24 mouse cellular contexts compared by ENCODE assay signal in the genomic region with DNA sequence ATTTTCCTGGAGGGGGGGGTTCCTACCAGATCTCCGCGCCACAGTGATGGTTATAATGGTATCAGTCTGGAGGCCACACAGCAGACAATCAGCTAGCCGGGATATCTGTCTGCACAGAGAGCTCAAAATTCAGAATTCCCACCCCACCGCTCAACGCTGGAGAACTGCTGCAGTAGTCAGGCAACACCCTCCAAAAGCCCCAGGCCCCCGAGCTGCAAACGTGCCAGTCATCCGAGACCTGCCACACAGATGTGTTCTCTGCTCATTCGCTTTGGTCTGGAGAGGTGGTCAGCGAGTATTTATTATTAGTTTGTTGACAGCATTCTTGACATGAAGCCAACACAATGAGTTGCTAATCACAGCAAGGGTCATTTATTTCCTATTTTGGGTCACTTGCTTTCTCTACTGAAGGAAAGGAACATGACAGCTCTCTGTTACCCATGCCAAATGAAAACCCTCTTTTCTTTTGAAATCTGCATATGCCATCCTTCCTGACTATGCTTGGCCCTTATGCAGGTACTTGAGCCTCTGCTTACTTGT.
DNase-seq lines count a peak whose midpoint lies in the region; ATAC-seq lines count a peak whose summit lies in the region.
"Had no signal": no experiment of that assay in that cellular context is flagged by ENCODE, and none has a peak within 500 bp of the region (broad histone marks: within the 10 kb centered on the region; RNA-seq: fewer than 3 reads in every experiment).

No protein-coding gene starts in this region.

- H3K27ac ChIP-seq in heart, embryonic 16.5 days (ENCODE audit: low read length): peak overlapping the region; percentile 41
- no peak overlapping the region for H3K27ac ChIP-seq in heart, embryonic 10.5 days
- H3K27ac ChIP-seq: embryonic facial prominence, embryonic 10.5 days; forebrain, embryonic 15.5 days; hindbrain, embryonic 14.5 days; intestine, embryonic 15.5 days; layer of hippocampus, adult 2 months; limb, embryonic 12.5 days; neural tube, embryonic 12.5 days had no signal

- intact Hi-C loops in left cerebral cortex, postnatal 4 days (cut with DNase I): no loop called here
- intact Hi-C loops in left cerebral cortex, postnatal 25 days (cut with DNase I): no loop called here

- no peaks in the 10 kb centered on the region for H3K9me3 ChIP-seq in heart, embryonic 16.5 days (replicated peaks; ENCODE audit: control insufficient read depth, low read length)
- H3K9me3 ChIP-seq in heart, embryonic 10.5 days: no peaks in the 10 kb centered on the region
- H3K9me3 ChIP-seq: embryonic facial prominence, embryonic 10.5 days; forebrain, embryonic 15.5 days; intestine, embryonic 15.5 days; limb, embryonic 12.5 days; megakaryocyte, embryonic 14.5 days; neural tube, embryonic 12.5 days had no signal

- 55% methylated on average over 10 of the region's 10 CpGs for WGBS in heart, embryonic 16.5 days
- WGBS in heart, embryonic 10.5 days: 72% methylated on average over 10 of the region's 10 CpGs

- no peak overlapping the region for H3K4me3 ChIP-seq in heart, embryonic 16.5 days (ENCODE audit: low read length)
- no peak overlapping the region for H3K4me3 ChIP-seq in heart, embryonic 10.5 days
- H3K4me3 ChIP-seq: embryonic facial prominence, embryonic 10.5 days; forebrain, embryonic 15.5 days; intestine, embryonic 15.5 days; layer of hippocampus, adult 2 months; limb, embryonic 12.5 days; megakaryocyte, embryonic 14.5 days; neural tube, embryonic 12.5 days had no signal

- peak; percentile 33 to 43 for DNase-seq in cerebellum, postnatal 10 days
- DNase-seq in heart, embryonic 10.5 days (ENCODE audit: low spot score): no peak
- DNase-seq in left cerebral cortex, postnatal 4 days: peak; percentile 34
- no peak for DNase-seq in left cerebral cortex, postnatal 25 days (ENCODE audit: low spot score in 2 of 2)
- peak; percentile 84 for DNase-seq in Muller cell, postnatal 12 days (ENCODE audit: inconsistent ontology term)
- DNase-seq: adrenal gland, postnatal 25 days; kidney, adult 8-10 months; kidney, postnatal 25 days; liver, postnatal 0 days; midbrain, embryonic 14.5 days; right cerebral cortex, postnatal 4 days; thymus, adult 18-20 months; thymus, postnatal 36 days had no signal

- peaks cover 8% of the 10 kb centered on the region for H3K4me1 ChIP-seq in heart, embryonic 16.5 days (ENCODE audit: control insufficient read depth, insufficient read depth, low read length)
- H3K4me1 ChIP-seq in heart, embryonic 10.5 days: no peaks in the 10 kb centered on the region
- H3K4me1 ChIP-seq: embryonic facial prominence, embryonic 10.5 days; forebrain, embryonic 15.5 days; intestine, embryonic 15.5 days; limb, embryonic 12.5 days; megakaryocyte, embryonic 14.5 days; neural tube, embryonic 12.5 days had no signal

- no peaks in the 10 kb centered on the region for H3K27me3 ChIP-seq in heart, embryonic 16.5 days (ENCODE audit: control insufficient read depth, insufficient read depth, low read length)
- no peaks in the 10 kb centered on the region for H3K27me3 ChIP-seq in heart, embryonic 10.5 days (ENCODE audit: insufficient read depth, poor library complexity, severe bottlenecking)
- H3K27me3 ChIP-seq: forebrain, embryonic 15.5 days; intestine, embryonic 15.5 days; limb, embryonic 12.5 days; neural tube, embryonic 12.5 days had no signal

- no peak overlapping the region for H3K9ac ChIP-seq in heart, embryonic 16.5 days (ENCODE audit: low read length)
- H3K9ac ChIP-seq: forebrain, embryonic 15.5 days; hindbrain, embryonic 14.5 days; intestine, embryonic 15.5 days; limb, embryonic 12.5 days; liver, postnatal 0 days; neural tube, embryonic 12.5 days had no signal

- ATAC-seq in cerebellum, adult (ENCODE audit: insufficient number of reproducible peaks, low FRiP score, low TSS enrichment): no peak
- ATAC-seq in heart, embryonic 16.5 days (replicated peaks; ENCODE audit: extremely low read depth, insufficient read depth, low FRiP score): no peak
- ATAC-seq: forebrain, embryonic 15.5 days; intestine, embryonic 15.5 days; liver, postnatal 0 days had no signal

- H3K36me3 ChIP-seq in heart, embryonic 16.5 days (ENCODE audit: control insufficient read depth, insufficient read depth): no peaks in the 10 kb centered on the region
- no peaks in the 10 kb centered on the region for H3K36me3 ChIP-seq in heart, embryonic 10.5 days
- H3K36me3 ChIP-seq: embryonic facial prominence, embryonic 10.5 days; forebrain, embryonic 15.5 days; intestine, embryonic 15.5 days; limb, embryonic 12.5 days; neural tube, embryonic 12.5 days had no signal

- peak overlapping the region; percentile 37 for H3K4me2 ChIP-seq in heart, embryonic 16.5 days (ENCODE audit: low read depth, low read length)
- H3K4me2 ChIP-seq: forebrain, embryonic 15.5 days; hindbrain, embryonic 14.5 days; intestine, embryonic 15.5 days; limb, embryonic 12.5 days; liver, embryonic 11.5 days; neural tube, embryonic 12.5 days had no signal

Comparison
In these comparisons a context has a peak if more than half of its experiments do, and no peak if none do; other contexts are left out.
1. DNase-seq: peak in cerebellum, postnatal 10 days (2 of 2), left cerebral cortex, postnatal 4 days (single experiment) and Muller cell, postnatal 12 days (single experiment); none in heart, embryonic 10.5 days (single experiment) and left cerebral cortex, postnatal 25 days (0 of 2).